Mouse (Mus musculus): ENCODE data around the gene Epb41l4b. TPM values are rescaled to one million over a fixed set of nuclear protein-coding genes. Genes with fewer than 3 reads are reported as not detected.

Epb41l4b gene
- total and polyA plus RNA-seq, 3 experiments = 0.93 to 4.9 (median 2.0) TPM

DNA sequence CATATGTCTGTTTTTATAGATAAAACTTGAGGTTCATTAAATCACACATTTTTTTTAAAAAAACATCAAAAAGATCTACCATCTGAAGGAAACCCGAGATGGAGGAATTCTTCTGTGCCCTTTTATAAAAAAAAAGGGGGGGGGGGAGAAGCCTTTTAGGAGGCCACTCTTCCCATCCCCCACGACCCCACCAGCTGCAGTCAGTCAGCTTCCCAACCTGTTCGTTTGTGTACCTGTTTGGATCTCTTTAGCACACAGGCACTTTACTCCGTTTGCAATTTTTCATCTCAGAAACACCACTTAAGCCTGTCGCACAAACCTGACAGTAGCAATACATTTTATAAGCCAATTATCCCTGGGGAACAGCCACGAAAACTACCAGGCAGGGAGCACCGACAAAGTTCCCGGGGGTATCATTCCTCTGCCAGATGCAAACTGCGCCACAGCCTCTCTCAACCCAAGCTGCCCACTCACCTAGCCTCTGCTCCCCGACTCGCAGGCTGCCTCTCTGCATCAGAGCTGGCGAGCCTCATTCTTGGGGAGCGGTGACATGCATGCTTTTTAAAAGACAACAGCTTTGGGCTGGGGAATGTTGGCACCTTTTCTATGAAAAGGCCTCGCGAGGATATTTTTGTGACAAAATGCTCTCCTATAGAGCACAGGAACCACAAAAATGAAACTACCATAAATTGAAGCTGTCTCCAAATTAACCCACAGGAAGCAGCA, 2.1 kb downstream of the Epb41l4b start:
- Histone ChIP-seq H3K4me3 (replicated peaks in 1 of 3; ENCODE audit: low read depth in 2 of 3, low read length in 2 of 3, poor library complexity in 1 of 3) (no peak overlapping the region), H3K27ac (ENCODE audit: insufficient read depth, low read depth) (no peak overlapping the region), H3K27me3 (replicated peaks) (peaks cover 54% of the 10 kb centered on the region), H3K79me2 (replicated peaks; ENCODE audit: control insufficient read depth, extremely low read depth, insufficient read depth, poor library complexity, severe bottlenecking) (no peaks in the 10 kb centered on the region), H3K36me3 (replicated peaks in 1 of 2; ENCODE audit: control insufficient read depth in 1 of 2, insufficient read depth in 1 of 2, low read length in 1 of 2) (no peaks in the 10 kb centered on the region), H3K4me2 (ENCODE audit: insufficient read depth, low read depth, poor library complexity, severe bottlenecking) (no peak overlapping the region), H3K9me3 (replicated peaks; ENCODE audit: low read length) (no peaks in the 10 kb centered on the region), H3K4me1 (ENCODE audit: control insufficient read depth in 1 of 2, insufficient read depth in 2 of 2) (peaks cover 10 to 13% of the 10 kb centered on the region in 2 experiments), H3K9ac (ENCODE audit: insufficient read depth, low read depth) (no peak overlapping the region)
- DNase-seq (ENCODE audit: extremely low read depth) = no peak
- TF ChIP-seq USF2 (conservative IDR thresholded peaks at IDR 0.05; ENCODE audit: low read depth, low read length) (no peak), ZKSCAN1 (IDR thresholded peaks at IDR 0.05; ENCODE audit: borderline replicate concordance, low read depth, low read length) (no peak), RAD21 (IDR thresholded peaks at IDR 0.05; ENCODE audit: low read depth, low read length) (no peak), POLR2A (IDR thresholded peaks at IDR 0.05; ENCODE audit: low read depth, low read length) (no peak), MAZ (IDR thresholded peaks at IDR 0.05; ENCODE audit: low read depth, low read length) (no peak), UBTF (IDR thresholded peaks at IDR 0.05; ENCODE audit: low read depth, low read length) (no peak)
- dilution Hi-C loops (cut with MboI; ENCODE audit: extremely low pct_ligation_motif_present, extremely low pct_unique_long_range_greater_than_20kb, low sequenced_read_pairs) (no loop called here), in situ Hi-C loops (cut with MboI; ENCODE audit: low pct_ligation_motif_present, low pct_unique_long_range_greater_than_20kb, low sequenced_read_pairs) (no loop called here)

DNA sequence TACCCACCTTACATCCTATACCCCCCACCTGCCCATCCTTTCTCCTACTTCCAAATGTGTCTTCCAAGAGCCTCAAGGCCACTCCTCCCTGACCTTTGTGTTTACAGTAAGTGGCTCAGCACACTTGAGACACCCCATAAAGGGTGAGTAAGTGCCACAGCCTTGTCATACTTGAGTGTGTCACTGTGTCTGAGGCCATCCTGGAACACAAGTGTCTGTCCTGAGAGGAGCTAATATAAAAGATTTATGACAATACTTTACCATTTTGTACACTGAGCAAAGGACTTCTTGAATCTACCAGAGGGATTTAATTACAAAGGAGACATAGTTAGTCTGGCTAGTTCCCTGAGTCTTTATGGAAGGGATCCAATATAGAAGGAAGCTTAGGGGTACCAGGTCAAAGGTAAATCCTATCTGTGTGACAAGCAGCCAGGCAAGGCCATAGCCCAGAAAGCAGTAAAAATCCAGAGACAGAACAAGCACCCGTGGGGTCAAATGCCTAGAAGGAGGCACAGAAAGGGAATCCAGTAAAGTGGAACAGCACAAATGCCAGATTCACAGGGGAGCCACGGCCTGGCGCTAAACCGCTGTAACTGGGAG, 2.9 kb downstream of the Epb41l4b start:
- Histone ChIP-seq H3K79me2 (replicated peaks; ENCODE audit: control insufficient read depth, extremely low read depth, insufficient read depth, poor library complexity, severe bottlenecking) (no peaks in the 10 kb centered on the region), H3K4me1 (ENCODE audit: control insufficient read depth in 1 of 2, insufficient read depth in 2 of 2) (peaks cover 10 to 13% of the 10 kb centered on the region in 2 experiments), H3K4me3 (replicated peaks in 1 of 3; ENCODE audit: low read depth in 2 of 3, low read length in 2 of 3, poor library complexity in 1 of 3) (no peak overlapping the region), H3K9ac (ENCODE audit: insufficient read depth, low read depth) (no peak overlapping the region), H3K36me3 (replicated peaks in 1 of 2; ENCODE audit: control insufficient read depth in 1 of 2, insufficient read depth in 1 of 2, low read length in 1 of 2) (no peaks in the 10 kb centered on the region), H3K27me3 (replicated peaks) (peaks cover 52% of the 10 kb centered on the region), H3K9me3 (replicated peaks; ENCODE audit: low read length) (no peaks in the 10 kb centered on the region), H3K27ac (ENCODE audit: insufficient read depth, low read depth) (no peak overlapping the region), H3K4me2 (ENCODE audit: insufficient read depth, low read depth, poor library complexity, severe bottlenecking) (no peak overlapping the region)
- DNase-seq (ENCODE audit: extremely low read depth) = no peak
- dilution Hi-C loops (cut with MboI; ENCODE audit: extremely low pct_ligation_motif_present, extremely low pct_unique_long_range_greater_than_20kb, low sequenced_read_pairs) = no loop called here
- in situ Hi-C loops (cut with MboI; ENCODE audit: low pct_ligation_motif_present, low pct_unique_long_range_greater_than_20kb, low sequenced_read_pairs) = no loop called here
- TF ChIP-seq TCF12 (IDR thresholded peaks at IDR 0.05; ENCODE audit: low read depth, low read length) (no peak), RCOR1 (conservative IDR thresholded peaks at IDR 0.05; ENCODE audit: low read depth, low read length) (no peak), ZKSCAN1 (IDR thresholded peaks at IDR 0.05; ENCODE audit: borderline replicate concordance, low read depth, low read length) (no peak), USF1 (IDR thresholded peaks at IDR 0.05; ENCODE audit: low read depth, low read length) (no peak), CTCF (conservative IDR thresholded peaks at IDR 0.05 in 1 of 2, IDR thresholded peaks at IDR 0.05 in 1 of 2; ENCODE audit: low read depth in 2 of 2, low read length in 2 of 2) (no peak), JUN (IDR thresholded peaks at IDR 0.05; ENCODE audit: insufficient read depth, low read depth, low read length) (no peak), MAZ (IDR thresholded peaks at IDR 0.05; ENCODE audit: low read depth, low read length) (no peak), PAX5 (IDR thresholded peaks at IDR 0.05; ENCODE audit: low read length) (no peak), MYC (IDR thresholded peaks at IDR 0.05; ENCODE audit: low read depth, low read length) (no peak), ZNF384 (IDR thresholded peaks at IDR 0.05; ENCODE audit: low read depth, low read length) (no peak), MEF2A (IDR thresholded peaks at IDR 0.05; ENCODE audit: borderline replicate concordance, low read depth, low read length) (no peak), ETS1 (conservative IDR thresholded peaks at IDR 0.05; ENCODE audit: low read depth, low read length) (no peak), CHD2 (IDR thresholded peaks at IDR 0.05; ENCODE audit: low read length) (no peak), POLR2A (IDR thresholded peaks at IDR 0.05; ENCODE audit: low read depth, low read length) (no peak)

All from CH12.LX (cell line).